Mouse (Mus musculus) small intestine, adult 2 months (tissue): ENCODE measurements around the gene Baz2b. TPM values are rescaled to one million over a fixed set of nuclear protein-coding genes. Genes with fewer than 3 reads are reported as not detected.

Source experiments
- H3K27ac ChIP-seq: fragments of 200-500 bp; 2 replicates; pipeline ENCODE4 v1.5.1; 2012; ENCODE audit warnings: low read depth, low read length, control low read depth, inconsistent platforms; ENCODE audit not compliant: insufficient read depth
- H3K27me3 ChIP-seq: fragments of 200-500 bp; 2 replicates; pipeline ENCODE4 v1.6.1; 2012; ENCODE audit warnings: mild to moderate bottlenecking, moderate library complexity, low read length, inconsistent platforms; ENCODE audit not compliant: control insufficient read depth, insufficient read depth
- H3K36me3 ChIP-seq: fragments of 200-500 bp; 2 replicates; pipeline ENCODE4 v1.6.1; 2012; ENCODE audit warnings: mild to moderate bottlenecking, low read length, control low read depth, inconsistent platforms; ENCODE audit not compliant: control insufficient read depth, insufficient read depth
- H3K4me1 ChIP-seq: fragments of 200-500 bp; 2 replicates; pipeline ENCODE4 v1.6.1; 2012; ENCODE audit warnings: low read length, inconsistent platforms, mixed read lengths; ENCODE audit not compliant: control insufficient read depth, insufficient read depth, insufficient read length
- H3K4me3 ChIP-seq: fragments of 200-500 bp; 2 replicates; pipeline ENCODE4 v1.5.1; 2012; ENCODE audit warnings: low read depth, mild to moderate bottlenecking, control low read depth, inconsistent platforms, low read length, moderate library complexity
- CTCF ChIP-seq: fragments of 200-500 bp; IDR thresholded peaks from 2 replicates; pipeline ENCODE4 v1.5.1; 2012; ENCODE audit warnings: low read depth, mild to moderate bottlenecking, control low read depth, inconsistent platforms, low read length, moderate library complexity, mixed read lengths; ENCODE audit not compliant: insufficient replicate concordance, insufficient read length; ENCODE audit errors: extremely low read depth
- POLR2A ChIP-seq: fragments of 200-500 bp; IDR thresholded peaks from 2 replicates; pipeline ENCODE4 v1.6.1; 2012; ENCODE audit warnings: low read depth, mild to moderate bottlenecking, control low read depth, inconsistent platforms, low read length, moderate library complexity
- WGBS: fragments of 180-500 bp; shearing (Covaris S2); methylation state at CpG from one replicate; pipeline ENCODE4 v1.1.7; 2018; 5-methylcytosine and 5-hydroxymethylcytosine counted together
- polyA plus RNA-seq: library from polyadenylated mRNA; depleted of rRNA; stranded (reverse); fragments of >200 nt; gene quantifications from 2 replicates; pipeline ENCODE4 v1.2.3, GENCODE M21; 2012

Baz2b gene
- polyA plus RNA-seq, 1 experiment: 9.9 TPM

- H3K36me3 ChIP-seq: no peaks in the 10 kb centered on the region
- H3K27ac ChIP-seq: peak overlapping the region; percentile 84
- H3K4me1 ChIP-seq: peaks cover 17% of the 10 kb centered on the region; the same call in 1 of the 2 replicates
- H3K4me3 ChIP-seq: no peak overlapping the region
- H3K27me3 ChIP-seq: no peaks in the 10 kb centered on the region
- TF ChIP-seq POLR2A (no peak), CTCF (no peak)
- 42% methylated on average over 12 of the region's 12 CpGs for WGBS
Observed at GRCm38 (mm10) chr2:60042699-60043098, 166.9 kb downstream of the Baz2b start.

DNA sequence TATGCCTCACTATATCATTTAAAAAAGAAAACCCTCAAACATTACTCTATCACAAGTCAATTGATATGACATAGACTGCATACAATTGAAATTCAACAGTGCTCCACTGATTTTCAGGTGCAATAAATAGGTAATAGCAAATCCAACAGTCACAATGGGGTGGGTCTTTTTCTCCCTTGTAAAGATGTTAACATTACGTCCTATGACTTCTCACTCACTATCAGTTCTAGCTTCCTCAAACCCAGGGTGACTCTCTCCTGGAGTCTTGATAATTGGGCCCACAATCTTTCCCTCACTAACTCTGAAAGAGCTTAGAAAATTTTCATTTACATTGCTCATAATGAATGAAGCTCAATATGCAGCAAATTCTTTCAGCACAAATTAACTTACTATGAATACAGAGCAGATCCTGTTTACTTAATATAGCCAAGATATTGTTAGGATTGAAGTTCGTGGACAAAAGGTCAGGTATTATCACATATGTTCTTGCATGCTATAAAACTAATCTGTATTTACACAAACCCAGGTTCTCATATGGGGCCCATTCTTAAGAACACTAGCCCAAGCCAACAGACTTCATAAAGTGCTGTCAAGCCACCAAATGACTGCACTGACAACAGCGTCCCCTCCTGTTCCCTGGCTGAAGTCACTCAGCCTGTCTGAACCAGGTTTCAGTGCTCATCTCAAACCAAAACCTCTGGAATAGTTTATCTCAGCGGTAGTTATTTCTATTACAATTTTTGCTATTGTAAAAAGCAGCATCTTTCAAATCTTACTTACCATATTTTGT lies 168.0 kb downstream of the Baz2b start:
- TF ChIP-seq CTCF: peak; percentile 58; the same call in 1 of the 2 replicates
- TF ChIP-seq POLR2A: no peak
- WGBS: 25% methylated on average over 4 of the region's 4 CpGs

DNA sequence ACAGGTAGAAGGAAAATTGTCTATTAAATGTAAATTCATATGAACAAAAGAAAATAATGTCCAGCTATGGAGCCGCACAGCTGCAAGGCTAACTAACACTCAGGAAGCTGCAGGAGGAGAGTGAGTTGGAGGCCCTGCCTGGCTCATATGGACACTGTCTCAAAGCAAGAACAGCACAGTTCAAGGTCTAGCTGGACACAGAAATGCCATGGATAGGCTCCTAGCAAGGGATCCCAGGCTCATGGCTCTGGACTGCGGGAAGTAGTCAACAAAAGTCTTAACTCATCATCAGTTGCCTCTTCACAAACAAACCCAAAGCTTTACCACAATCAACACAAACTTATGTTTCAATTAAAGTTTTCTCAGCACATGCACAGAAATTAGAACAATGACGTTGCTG lies 169.5 kb downstream of the Baz2b start:
- no peaks in the 10 kb centered on the region for H3K36me3 ChIP-seq
- peaks cover 7% of the 10 kb centered on the region; the same call in 1 of the 2 replicates for H3K4me1 ChIP-seq
- peak overlapping the region; percentile 27; the same call in 1 of the 2 replicates for H3K27ac ChIP-seq
- no peak overlapping the region for H3K4me3 ChIP-seq
- WGBS: 76% methylated on average over 3 of the region's 3 CpGs
- H3K27me3 ChIP-seq: no peaks in the 10 kb centered on the region
- TF ChIP-seq POLR2A (no peak), CTCF (no peak)

More for the DNA sequence above, 168.0 kb downstream of the Baz2b start:
- Histone ChIP-seq H3K27ac (peak overlapping the region; percentile 81), H3K36me3 (no peaks in the 10 kb centered on the region), H3K4me3 (no peak overlapping the region), H3K27me3 (no peaks in the 10 kb centered on the region), H3K4me1 (peaks cover 16% of the 10 kb centered on the region; the same call in 1 of the 2 replicates)

- H3K4me3 ChIP-seq: peak overlapping the region; percentile 63
- H3K36me3 ChIP-seq: peaks cover 2% of the 10 kb centered on the region
- TF ChIP-seq POLR2A (no peak), CTCF (no peak)
- H3K27me3 ChIP-seq: no peaks in the 10 kb centered on the region
- 8% methylated on average over 19 of the region's 19 CpGs for WGBS
- H3K27ac ChIP-seq: peak overlapping the region; percentile 88
- peaks cover 3% of the 10 kb centered on the region; the same call in 1 of the 2 replicates for H3K4me1 ChIP-seq
Observed at GRCm38 (mm10) chr2:60037011-60037551, 172.6 kb downstream of the Baz2b start.

GRCm38 (mm10) chr2:60036361-60036760 lies 173.3 kb downstream of the Baz2b start:
- no peak overlapping the region for H3K4me3 ChIP-seq
- TF ChIP-seq CTCF (no peak), POLR2A (no peak)
- peaks cover 3% of the 10 kb centered on the region; the same call in 1 of the 2 replicates for H3K4me1 ChIP-seq
- 12% methylated on average over 3 of the region's 3 CpGs for WGBS
- H3K27ac ChIP-seq: no peak overlapping the region
- H3K27me3 ChIP-seq: no peaks in the 10 kb centered on the region
- H3K36me3 ChIP-seq: peaks cover 2% of the 10 kb centered on the region

DNA sequence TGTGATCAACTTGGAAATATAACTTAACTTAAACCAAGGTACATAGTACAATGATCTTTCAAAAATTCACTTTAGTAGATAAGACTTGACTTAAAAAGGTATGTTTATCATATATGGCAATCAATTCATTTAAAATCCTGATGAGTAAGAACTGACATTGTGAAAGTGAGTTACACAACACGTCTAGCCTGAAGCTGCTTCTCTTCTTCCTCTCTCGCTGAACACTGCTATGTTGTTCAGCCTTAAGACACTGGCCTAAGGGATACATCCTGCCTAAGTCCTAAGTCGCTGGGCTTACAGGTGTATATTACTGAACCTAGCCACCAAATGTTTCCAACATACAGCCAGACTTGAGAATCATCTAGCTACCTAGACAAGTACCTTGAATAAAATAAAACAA lies 178.6 kb downstream of the Baz2b start:
- 84% methylated on average over 3 of the region's 3 CpGs for WGBS
- Histone ChIP-seq H3K27me3 (no peaks in the 10 kb centered on the region), H3K4me1 (no peaks in the 10 kb centered on the region), H3K27ac (no peak overlapping the region), H3K4me3 (no peak overlapping the region), H3K36me3 (peaks cover 7% of the 10 kb centered on the region)
- TF ChIP-seq CTCF (no peak), POLR2A (no peak)

- no peaks in the 10 kb centered on the region for H3K4me1 ChIP-seq
- no peaks in the 10 kb centered on the region for H3K27me3 ChIP-seq
- 89% methylated on average over 5 of the region's 5 CpGs for WGBS
- no peak overlapping the region for H3K4me3 ChIP-seq
- H3K27ac ChIP-seq: no peak overlapping the region
- no peak for TF ChIP-seq POLR2A
- TF ChIP-seq CTCF: no peak
- H3K36me3 ChIP-seq: peaks cover 5% of the 10 kb centered on the region
Observed at GRCm38 (mm10) chr2:60029020-60029419, 180.6 kb downstream of the Baz2b start.
